Mouse (Mus musculus) megakaryocyte, embryonic 14.5 days (primary cell): ENCODE results near the gene Zbtb6.

Source experiments
- FLI1 ChIP-seq: IDR thresholded peaks from 2 replicates; pipeline ENCODE4 v1.6.1; 2012; ENCODE audit warnings: low read length, inconsistent platforms, mixed read lengths
- GATA1 ChIP-seq: IDR thresholded peaks from 3 replicates; pipeline ENCODE4 v1.6.1; 2012; ENCODE audit warnings: mixed read lengths, low read length, inconsistent platforms, borderline replicate concordance

GRCm38 (mm10) chr2:37451667-37452375, 8.8 kb upstream of the Zbtb6 start:
- TF ChIP-seq GATA1: no peak
- TF ChIP-seq FLI1: no peak
